ENCODE assay signal across 11 mouse cellular contexts in the genomic region with DNA sequence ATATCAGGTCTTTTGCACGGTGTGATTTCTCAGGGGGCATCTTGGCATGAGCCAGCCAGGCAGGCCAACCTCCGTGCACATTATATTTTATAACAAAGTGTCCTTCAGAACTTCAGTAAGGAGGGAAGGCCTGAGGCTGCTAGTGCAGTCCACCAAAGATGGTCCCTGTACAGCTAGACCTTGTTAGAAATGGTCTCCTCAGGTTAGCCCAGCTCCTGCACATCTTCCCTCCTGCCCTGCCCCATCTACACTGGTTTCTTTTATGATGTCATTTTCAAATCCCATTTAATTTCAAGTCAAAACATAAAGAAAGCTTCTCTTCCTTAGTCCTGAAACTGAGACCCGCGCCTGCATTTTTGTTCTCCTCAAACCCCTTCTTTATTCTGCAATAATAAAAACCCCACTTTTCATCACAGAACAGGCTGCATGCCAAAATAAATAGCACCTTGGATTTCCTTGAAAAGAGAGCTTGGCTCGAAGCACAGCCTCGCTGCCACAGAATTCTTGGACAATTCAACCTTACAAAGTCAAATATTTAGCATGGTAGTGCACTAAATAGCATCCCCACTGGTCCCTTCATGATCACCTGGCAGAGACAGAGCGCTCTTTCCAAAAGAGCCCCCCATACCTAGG. TPM values are rescaled to one million over a fixed set of nuclear protein-coding genes. Genes with fewer than 3 reads are reported as not detected.
DNase-seq lines count a peak whose midpoint lies in the region; ATAC-seq and TF ChIP-seq lines count a peak whose summit lies in the region.
"Had no signal": no experiment of that assay in that cellular context is flagged by ENCODE, and none has a peak within 500 bp of the region (broad histone marks: within the 10 kb centered on the region; RNA-seq: fewer than 3 reads in every experiment).

No protein-coding gene starts in this region.

- no peaks in the 10 kb centered on the region for H3K9me3 ChIP-seq in kidney, postnatal 0 days (replicated peaks; ENCODE audit: low read length)
- H3K9me3 ChIP-seq in forebrain, embryonic 12.5 days, result no peaks in the 10 kb centered on the region
- no peaks in the 10 kb centered on the region for H3K9me3 ChIP-seq in limb, embryonic 13.5 days
- no peaks in the 10 kb centered on the region for H3K9me3 ChIP-seq in neural tube, embryonic 15.5 days (replicated peaks)

- TF ChIP-seq CTCF in kidney, postnatal 0 days (IDR thresholded peaks at IDR 0.05; ENCODE audit: low read depth), result no peak

- H3K27ac ChIP-seq in kidney, postnatal 0 days, result no peak overlapping the region
- no peak overlapping the region for H3K27ac ChIP-seq in forebrain, embryonic 12.5 days
- peak overlapping the region; percentile 90 for H3K27ac ChIP-seq in limb, embryonic 13.5 days
- H3K27ac ChIP-seq in neural tube, embryonic 15.5 days (replicated peaks), result 0 out of 2 replicates have a peak overlapping the region, but pooled peaks have one; percentile 1

- H3K27me3 ChIP-seq in kidney, postnatal 0 days (ENCODE audit: insufficient read depth, low read length), result no peaks in the 10 kb centered on the region
- peaks cover 6% of the 10 kb centered on the region; the same call in 1 of the 2 replicates for H3K27me3 ChIP-seq in forebrain, embryonic 12.5 days
- no peaks in the 10 kb centered on the region for H3K27me3 ChIP-seq in limb, embryonic 13.5 days
- H3K27me3 ChIP-seq in neural tube, embryonic 15.5 days (replicated peaks), result no peaks in the 10 kb centered on the region

- peaks cover 5% of the 10 kb centered on the region for H3K4me1 ChIP-seq in kidney, postnatal 0 days (replicated peaks; ENCODE audit: insufficient read depth, low read length)
- H3K4me1 ChIP-seq in forebrain, embryonic 12.5 days, result peaks cover 29% of the 10 kb centered on the region
- H3K4me1 ChIP-seq in limb, embryonic 13.5 days, result peaks cover 47% of the 10 kb centered on the region
- H3K4me1 ChIP-seq in neural tube, embryonic 15.5 days, result peaks cover 18% of the 10 kb centered on the region

- peak overlapping the region; percentile 45 for H3K4me2 ChIP-seq in kidney, postnatal 0 days (ENCODE audit: low read length)
- peak overlapping the region; percentile 50 for H3K4me2 ChIP-seq in forebrain, embryonic 12.5 days
- peak overlapping the region; percentile 54 for H3K4me2 ChIP-seq in limb, embryonic 13.5 days (replicated peaks)
- H3K4me2 ChIP-seq in neural tube, embryonic 15.5 days, result peak overlapping the region; percentile 49

- 54% methylated on average over 7 of the region's 7 CpGs for WGBS in kidney, postnatal 0 days
- WGBS in forebrain, embryonic 12.5 days, result 73% methylated on average over 7 of the region's 7 CpGs
- WGBS in limb, embryonic 13.5 days, result 30% methylated on average over 7 of the region's 7 CpGs
- 59% methylated on average over 7 of the region's 7 CpGs for WGBS in neural tube, embryonic 15.5 days

- H3K9ac ChIP-seq in kidney, postnatal 0 days (ENCODE audit: low read depth, low read length), result no peak overlapping the region
- H3K9ac ChIP-seq in forebrain, embryonic 12.5 days, result peak overlapping the region; percentile 21; the same call in 1 of the 2 replicates
- H3K9ac ChIP-seq in limb, embryonic 13.5 days, result 0 out of 2 replicates have a peak overlapping the region, but pooled peaks have one; percentile 31
- 0 out of 2 replicates have a peak overlapping the region, but pooled peaks have one; percentile 14 for H3K9ac ChIP-seq in neural tube, embryonic 15.5 days (replicated peaks)

- 0 out of 2 replicates have a peak, but pooled peaks cover 3% of the 10 kb centered on the region for H3K36me3 ChIP-seq in kidney, postnatal 0 days (ENCODE audit: insufficient read depth, low read length)
- H3K36me3 ChIP-seq in forebrain, embryonic 12.5 days (replicated peaks), result no peaks in the 10 kb centered on the region
- peaks cover 8% of the 10 kb centered on the region for H3K36me3 ChIP-seq in limb, embryonic 13.5 days
- H3K36me3 ChIP-seq in neural tube, embryonic 15.5 days, result no peaks in the 10 kb centered on the region

- DNase-seq in kidney, postnatal 0 days (ENCODE audit: low spot score), result no peak
- no peak for DNase-seq in kidney, adult 9 months
- DNase-seq in testis, postnatal 14 days (ENCODE audit: low spot score), result no peak
- no peak for DNase-seq in adrenal gland, adult 8-10 months
- DNase-seq in frontal cortex, postnatal 36 days (ENCODE audit: low spot score in 2 of 2), result no peak
- DNase-seq: thymus, adult 18-20 months had no signal

- ATAC-seq in kidney, postnatal 0 days (replicated peaks; ENCODE audit: low FRiP score, low read depth), result no peak
- 0 out of 2 replicates have a peak, but pooled peaks have one; percentile 27 for ATAC-seq in forebrain, embryonic 12.5 days (ENCODE audit: low FRiP score)
- peak; percentile 26; the same call in 1 of the 2 replicates for ATAC-seq in limb, embryonic 13.5 days (ENCODE audit: low FRiP score, low read depth)
- ATAC-seq in neural tube, embryonic 15.5 days (ENCODE audit: low FRiP score), result no peak

- H3K4me3 ChIP-seq in kidney, postnatal 0 days (replicated peaks; ENCODE audit: low read depth, low read length), result peak overlapping the region; percentile 13; the same call in 1 of the 2 replicates
- H3K4me3 ChIP-seq in forebrain, embryonic 12.5 days (replicated peaks), result peak overlapping the region; percentile 29
- H3K4me3 ChIP-seq in limb, embryonic 13.5 days, result peak overlapping the region; percentile 19
- peak overlapping the region; percentile 17 for H3K4me3 ChIP-seq in neural tube, embryonic 15.5 days (replicated peaks)
- H3K4me3 ChIP-seq: myocyte had no signal

RNA-seq across cellular contexts. Expression of a gene that starts 28.1 kb away (rescaled TPM):
- polyA plus RNA-seq in kidney, postnatal 0 days (2015; fragmentation: Nextera tagmentation; extraction: Ambion mirVana), result 2.3 and 2.7 TPM in 2 replicates
- 0.60 and 0.82 TPM in 2 replicates for polyA plus RNA-seq in forebrain, embryonic 12.5 days (2016; fragmentation: Nextera tagmentation; extraction: Ambion mirVana)
- 2.8 and 3.0 TPM in 2 replicates for polyA plus RNA-seq in limb, embryonic 13.5 days (2015; fragmentation: Nextera tagmentation; extraction: Ambion mirVana)
- 0.68 and 1.0 TPM in 2 replicates for polyA plus RNA-seq in neural tube, embryonic 15.5 days (2015; fragmentation: Nextera tagmentation; extraction: Ambion mirVana)
- 1 to 10 TPM; 3.1 to 4.2 (median 4.0) TPM for total RNA-seq in adrenal gland, adult 8-10 months (2022)

RNA-seq across cellular contexts. Expression of a gene that starts 34.4 kb away (rescaled TPM):
- not detected in 2 replicates for polyA plus RNA-seq in kidney, postnatal 0 days (2015; fragmentation: Nextera tagmentation; extraction: Ambion mirVana)
- not detected in 2 replicates for polyA plus RNA-seq in forebrain, embryonic 12.5 days (2016; fragmentation: Nextera tagmentation; extraction: Ambion mirVana)
- not detected in 2 replicates for polyA plus RNA-seq in limb, embryonic 13.5 days (2015; fragmentation: Nextera tagmentation; extraction: Ambion mirVana)
- polyA plus RNA-seq in neural tube, embryonic 15.5 days (2015; fragmentation: Nextera tagmentation; extraction: Ambion mirVana), result not detected in 2 replicates
- not detected for total RNA-seq in adrenal gland, adult 8-10 months (2022)
- total RNA-seq: layer of hippocampus, adult 18-20 months had no signal
- polyA plus RNA-seq: myocyte had no signal

Comparison
In these comparisons a context has a peak if more than half of its experiments do, and no peak if none do; other contexts are left out.
1. ATAC-seq: peak in forebrain, embryonic 12.5 days (single experiment) and limb, embryonic 13.5 days (single experiment); none in kidney, postnatal 0 days (single experiment) and neural tube, embryonic 15.5 days (single experiment).
2. H3K27ac ChIP-seq: peak in limb, embryonic 13.5 days (single experiment) and neural tube, embryonic 15.5 days (single experiment); none in kidney, postnatal 0 days (single experiment) and forebrain, embryonic 12.5 days (single experiment).
3. Peak in every context shown above with its lines, with median percentiles within 50 percentile points of each other: H3K4me2 ChIP-seq and H3K4me3 ChIP-seq.